Mouse (Mus musculus) midbrain, postnatal 0 days (tissue): ENCODE measurements around the gene Sox21. TPM values are rescaled to one million over a fixed set of nuclear protein-coding genes. Genes with fewer than 3 reads are reported as not detected.

Experiments
- ATAC-seq: fragments of 200-750 bp; cut with Nextera tagmentation; 2 replicates; pipeline ENCODE4 v1.8.0; 2017; ENCODE audit warnings: moderate number of reproducible peaks, mild to moderate bottlenecking, moderate TSS enrichment, moderate library complexity; ENCODE audit not compliant: low FRiP score
- DNase-seq: peaks from one replicate; pipeline ENCODE4 v3.0.0-alpha.2; 2015; ENCODE audit warnings: low spot score
- H3K27ac ChIP-seq: fragments of 300-500 bp; sonication (generic); 2 replicates; pipeline ENCODE4 v1.5.1; 2014; ENCODE audit warnings: low read depth, mild to moderate bottlenecking, low read length, mixed read lengths
- H3K27me3 ChIP-seq: fragments of 300-500 bp; sonication (generic); 2 replicates; pipeline ENCODE4 v1.6.1; 2014; ENCODE audit warnings: low read length, control low read depth, mixed read lengths; ENCODE audit not compliant: insufficient read depth
- H3K36me3 ChIP-seq: fragments of 300-500 bp; sonication (generic); 2 replicates; pipeline ENCODE4 v1.6.1; 2014; ENCODE audit warnings: low read length, control low read depth, mixed read lengths; ENCODE audit not compliant: insufficient read depth
- H3K4me1 ChIP-seq: fragments of 300-500 bp; sonication (generic); 2 replicates; pipeline ENCODE4 v1.6.1; 2014; ENCODE audit warnings: mild to moderate bottlenecking, control low read depth, antibody characterized with exemption, low read length, mixed read lengths; ENCODE audit not compliant: insufficient read depth
- H3K4me2 ChIP-seq: fragments of 300-500 bp; sonication (generic); 2 replicates; pipeline ENCODE4 v1.6.1; 2014; ENCODE audit warnings: low read depth, mild to moderate bottlenecking, low read length, mixed read lengths; ENCODE audit not compliant: poor library complexity, severe bottlenecking
- H3K4me3 ChIP-seq: fragments of 300-500 bp; sonication (generic); 2 replicates; pipeline ENCODE4 v1.5.1; 2014; ENCODE audit warnings: low read depth, mild to moderate bottlenecking, low read length, moderate library complexity
- H3K9ac ChIP-seq: fragments of 300-500 bp; sonication (generic); replicated peaks from 2 replicates; pipeline ENCODE4 v1.6.1; 2014; ENCODE audit warnings: mild to moderate bottlenecking, low read length, moderate library complexity, mixed read lengths; ENCODE audit not compliant: poor library complexity, severe bottlenecking
- H3K9me3 ChIP-seq: fragments of 300-500 bp; sonication (generic); 2 replicates; pipeline ENCODE4 v1.6.1; 2016; ENCODE audit warnings: low read length, control low read depth
- CTCF ChIP-seq: IDR thresholded peaks from 2 replicates; pipeline ENCODE4 v1.5.1; 2016; ENCODE audit warnings: antibody characterized with exemption, mild to moderate bottlenecking
- WGBS: fragments of 180-500 bp; shearing (Covaris S2); extraction: QIAGEN DNeasy Blood & Tissue Kit; methylation state at CpG from one replicate; pipeline ENCODE4 v1.1.7; 2014; 5-methylcytosine and 5-hydroxymethylcytosine counted together
- polyA plus RNA-seq: library from polyadenylated mRNA; unstranded; fragments of >200 nt; fragmentation: Nextera tagmentation; extraction: Ambion mirVana; gene quantifications from 2 replicates; pipeline ENCODE4 v1.2.1, GENCODE M21; 2015
- total RNA-seq: library from RNA; depleted of rRNA; stranded (reverse); fragments of >200 nt; gene quantifications from 2 replicates; pipeline ENCODE4 v1.2.3, GENCODE M21; 2014; rRNA removed

Sox21 gene
- total RNA-seq (27.8 and 37.9 TPM in 2 replicates), polyA plus RNA-seq (6.4 and 7.4 TPM in 2 replicates)

DNA sequence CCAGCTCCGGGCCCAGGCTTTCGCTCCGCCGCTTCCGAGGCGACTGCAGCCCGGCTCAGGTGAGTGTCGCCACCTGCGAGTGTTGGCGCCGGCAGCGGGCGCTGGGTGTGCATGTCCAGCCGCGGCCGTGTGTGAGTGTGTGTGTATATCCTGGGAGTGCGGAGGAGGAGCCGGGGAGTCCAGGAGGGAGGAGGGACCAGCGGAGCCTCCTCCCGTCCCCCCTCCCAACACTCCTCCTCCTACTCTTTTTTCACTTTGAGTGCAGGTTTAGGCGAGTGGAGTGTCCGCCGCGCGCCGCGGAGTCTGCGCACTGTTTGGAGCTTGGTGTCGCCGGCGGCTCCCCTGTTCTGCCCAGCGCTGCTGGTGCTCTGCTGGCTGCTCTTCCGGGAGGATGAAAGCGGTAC is at the start of gene Sox21:
Sox21 (minus strand) TSS at position 145 of the 404 bp plus-strand sequence.
- Histone ChIP-seq H3K36me3 (no peaks in the 10 kb centered on the region), H3K27me3 (peaks cover 38% of the 10 kb centered on the region), H3K27ac (peak within 1 kb of the TSS; percentile 77), H3K4me1 (peaks cover 4% of the 10 kb centered on the region; the same call in 1 of the 2 replicates), H3K9ac (peak within 1 kb of the TSS; percentile 57), H3K9me3 (no peaks in the 10 kb centered on the region), H3K4me3 (peak within 1 kb of the TSS; percentile 57), H3K4me2 (peak within 1 kb of the TSS; percentile 79)
- no peak for TF ChIP-seq CTCF
- under 1% methylated on average over 34 of the region's 34 CpGs for WGBS
- DNase-seq = peak; percentile 75
- peak; percentile 80 for ATAC-seq

- no peak overlapping the region for H3K9ac ChIP-seq
- H3K9me3 ChIP-seq = no peaks in the 10 kb centered on the region
- no peak for TF ChIP-seq CTCF
- no peak for DNase-seq
- ATAC-seq = no peak
- no peak overlapping the region for H3K27ac ChIP-seq
- 98% methylated on average over 2 of the region's 2 CpGs for WGBS
- H3K4me1 ChIP-seq = no peaks in the 10 kb centered on the region
- H3K4me3 ChIP-seq = no peak overlapping the region
- no peak overlapping the region for H3K4me2 ChIP-seq
- no peaks in the 10 kb centered on the region for H3K27me3 ChIP-seq
- no peaks in the 10 kb centered on the region for H3K36me3 ChIP-seq
These were observed 49.3 kb upstream of the Sox21 start for GRCm38 (mm10) chr14:118286096-118286495.

- Histone ChIP-seq H3K27ac (no peak overlapping the region), H3K9ac (no peak overlapping the region), H3K4me1 (no peaks in the 10 kb centered on the region), H3K9me3 (0 out of 2 replicates have a peak, but pooled peaks cover 5% of the 10 kb centered on the region), H3K27me3 (no peaks in the 10 kb centered on the region), H3K36me3 (no peaks in the 10 kb centered on the region), H3K4me2 (no peak overlapping the region), H3K4me3 (no peak overlapping the region)
- no peak for DNase-seq
- 86% methylated on average over 14 of the region's 14 CpGs for WGBS
- no peak for ATAC-seq
- TF ChIP-seq CTCF = no peak
These were observed 46.1 kb upstream of the Sox21 start for GRCm38 (mm10) chr14:118282917-118283316.

GRCm38 (mm10) chr14:118282272-118282671 is 45.4 kb upstream of the Sox21 start:
- no peaks in the 10 kb centered on the region for H3K36me3 ChIP-seq
- no peak overlapping the region for H3K27ac ChIP-seq
- no peak overlapping the region for H3K4me2 ChIP-seq
- no peak for DNase-seq
- 91% methylated on average over 3 of the region's 3 CpGs for WGBS
- 0 out of 2 replicates have a peak, but pooled peaks cover 5% of the 10 kb centered on the region for H3K9me3 ChIP-seq
- H3K4me1 ChIP-seq = no peaks in the 10 kb centered on the region
- H3K4me3 ChIP-seq = no peak overlapping the region
- H3K27me3 ChIP-seq = no peaks in the 10 kb centered on the region
- TF ChIP-seq CTCF = no peak
- ATAC-seq = no peak
- no peak overlapping the region for H3K9ac ChIP-seq

DNA sequence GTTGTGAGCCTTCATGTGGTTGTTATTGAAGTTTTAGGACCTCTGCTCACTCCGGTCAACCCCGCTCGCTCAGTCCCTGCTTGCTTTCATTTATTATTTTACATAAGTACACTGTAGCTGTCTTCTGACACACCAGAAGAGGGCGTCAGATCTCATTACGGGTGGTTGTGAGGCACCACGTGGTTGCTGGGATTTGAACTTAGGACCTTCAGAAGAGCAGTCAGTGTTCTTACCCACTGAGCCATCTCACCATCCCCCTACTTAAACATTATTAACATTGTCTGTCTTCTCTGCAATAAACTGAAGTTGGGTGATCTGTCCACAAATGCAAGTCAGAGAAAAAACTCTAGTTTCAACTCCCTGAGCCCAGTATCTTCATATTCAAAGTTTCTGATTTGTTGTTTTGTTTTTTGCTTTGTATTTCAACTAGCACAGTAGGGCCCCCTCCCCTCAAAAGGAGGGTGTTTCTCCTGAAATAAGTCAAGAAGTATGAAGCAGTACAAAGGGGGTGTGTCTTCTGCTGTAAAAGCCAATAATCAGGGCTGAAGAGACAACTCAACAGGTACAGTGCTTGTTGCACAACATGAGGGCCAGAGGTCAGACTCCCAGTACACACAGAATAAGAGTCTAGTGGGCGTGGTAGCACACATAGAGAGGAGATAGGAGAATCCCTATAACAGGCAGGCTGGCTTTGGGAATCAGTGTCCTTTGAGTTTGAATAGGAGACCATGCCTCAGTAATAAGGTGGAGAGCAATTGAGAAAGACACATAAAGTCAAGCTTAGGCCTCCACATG is 41.1 kb upstream of the Sox21 start:
- H3K4me3 ChIP-seq = no peak overlapping the region
- WGBS = 86% methylated on average over 7 of the region's 7 CpGs
- no peak overlapping the region for H3K27ac ChIP-seq
- no peaks in the 10 kb centered on the region for H3K36me3 ChIP-seq
- no peak overlapping the region for H3K9ac ChIP-seq
- DNase-seq = no peak
- H3K4me1 ChIP-seq = no peaks in the 10 kb centered on the region
- TF ChIP-seq CTCF = no peak
- no peaks in the 10 kb centered on the region for H3K27me3 ChIP-seq
- ATAC-seq = no peak
- H3K9me3 ChIP-seq = 0 out of 2 replicates have a peak, but pooled peaks cover 5% of the 10 kb centered on the region
- no peak overlapping the region for H3K4me2 ChIP-seq
